Mouse (Mus musculus): ENCODE results near the gene Gm12248.

DNA sequence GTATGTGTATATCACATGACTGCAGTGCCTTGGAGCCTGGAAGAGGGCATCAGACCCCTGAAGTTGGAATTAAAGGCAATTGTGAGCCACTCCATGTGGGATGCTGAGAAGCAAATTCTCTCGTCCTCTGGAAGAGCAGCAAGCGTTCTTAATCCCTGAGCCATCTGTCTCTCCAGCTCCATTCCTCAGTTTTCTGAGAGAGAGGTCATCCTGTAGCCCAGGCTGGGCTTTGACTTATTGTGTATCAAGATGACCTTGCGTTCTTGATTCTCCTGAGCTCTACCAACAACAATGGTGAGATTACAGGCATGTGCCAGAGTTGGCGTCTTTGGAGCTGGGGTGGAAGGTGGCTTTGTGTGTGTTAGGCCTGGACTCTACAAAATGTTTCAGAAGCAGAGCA lies 1.8 kb upstream of the Gm12248 start:
- TF ChIP-seq CTCF (IDR thresholded peaks at IDR 0.05; ENCODE audit: low read depth, low read length): no peak
- TF ChIP-seq POLR2A (IDR thresholded peaks at IDR 0.05; ENCODE audit: extremely low read depth, insufficient read depth, low read length): no peak
